Mouse (Mus musculus) C2C12 (cell line): Measurements from ENCODE around the gene Smarca4.

Experiments used
- CTCF ChIP-seq: IDR thresholded peaks from one replicate; pipeline ENCODE4 v1.5.1; 2011; ENCODE audit not compliant: control insufficient read depth, insufficient read depth, insufficient read length
- MAX ChIP-seq: IDR thresholded peaks from one replicate; pipeline ENCODE4 v1.6.1; 2011; ENCODE audit warnings: mild to moderate bottlenecking, control low read depth
- USF1 ChIP-seq: IDR thresholded peaks from one replicate; pipeline ENCODE4 v1.6.1; 2011; ENCODE audit warnings: low read depth, mild to moderate bottlenecking, control low read depth, moderate library complexity

- TF ChIP-seq MAX (no peak), CTCF (no peak), USF1 (no peak)
Measured at GRCm38 (mm10) chr9:21737188-21737587, 121.2 kb downstream of the Smarca4 start.
